Mouse (Mus musculus): Measurements from ENCODE around the gene Col5a1.

GRCm38 (mm10) chr2:28031860-28032259, 145.6 kb downstream of the Col5a1 start:
- TF ChIP-seq CTCF (IDR thresholded peaks at IDR 0.05; ENCODE audit: low read depth) (no peak), EP300 (IDR thresholded peaks at IDR 0.05; ENCODE audit: low read depth) (no peak)
